Mouse (Mus musculus) fibroblast of lung, adult 2 months (primary cell): Measurements from ENCODE around the gene H2-D1.
"Not testable (repeated sequence)": the region's sequence is repeated elsewhere in the genome, so short reads cannot be mapped to it uniquely, and the experiment has no call there.

Experiments used
- DNase-seq: peaks from one replicate; pipeline ENCODE4 v3.0.0-alpha.2; 2011; ENCODE audit warnings: low read depth

The H2-D1 gene

GRCm38 (mm10) chr17:35257378-35257777, 5.2 kb upstream of the H2-D1 start:
- no peak for DNase-seq

- DNase-seq: peak; percentile 84
These were observed 4.6 kb upstream of the H2-D1 start for GRCm38 (mm10) chr17:35257824-35258491.

- DNase-seq: no peak
These were observed 3.7 kb upstream of the H2-D1 start for GRCm38 (mm10) chr17:35258492-35259478.

- DNase-seq: no peak
These were observed 2.9 kb upstream of the H2-D1 start for GRCm38 (mm10) chr17:35259621-35260020.

- no peak for DNase-seq
These were observed 879 bp upstream of the H2-D1 start for GRCm38 (mm10) chr17:35261651-35262050.

GRCm38 (mm10) chr17:35263523-35263883, 973 bp downstream of the H2-D1 start:
- DNase-seq: no peak

GRCm38 (mm10) chr17:35267399-35268086, 5.0 kb downstream of the H2-D1 start:
- DNase-seq: no peak

- no peak for DNase-seq
These were observed 7.3 kb downstream of the H2-D1 start for GRCm38 (mm10) chr17:35269653-35270347.

- no peak for DNase-seq
These were observed 9.7 kb downstream of the H2-D1 start for GRCm38 (mm10) chr17:35272249-35272648.

- DNase-seq: peak; percentile 17
These were observed 12.2 kb downstream of the H2-D1 start for GRCm38 (mm10) chr17:35274770-35275169.

- DNase-seq: no peak
These were observed 13.9 kb downstream of the H2-D1 start for GRCm38 (mm10) chr17:35276304-35276864.

GRCm38 (mm10) chr17:35278049-35278448, 15.5 kb downstream of the H2-D1 start:
- no peak for DNase-seq

- DNase-seq: no peak
These were observed 16.6 kb downstream of the H2-D1 start for GRCm38 (mm10) chr17:35278957-35279688.

GRCm38 (mm10) chr17:35280276-35280675, 17.7 kb downstream of the H2-D1 start:
- DNase-seq: no peak

- no peak for DNase-seq
These were observed 22.9 kb downstream of the H2-D1 start for GRCm38 (mm10) chr17:35285431-35285830.

- DNase-seq: not testable (repeated sequence)
These were observed 33.3 kb downstream of the H2-D1 start for GRCm38 (mm10) chr17:35295796-35296195.

GRCm38 (mm10) chr17:35300261-35300945, 37.9 kb downstream of the H2-D1 start:
- DNase-seq: not testable (repeated sequence)

- DNase-seq: peak; percentile 29
These were observed 39.2 kb downstream of the H2-D1 start for GRCm38 (mm10) chr17:35301645-35302258.

- no peak for DNase-seq
These were observed 40.7 kb downstream of the H2-D1 start for GRCm38 (mm10) chr17:35303271-35303670.
